Mouse (Mus musculus) left cerebral cortex, adult 8-10 months (tissue): Measurements from ENCODE around the gene Paqr6. TPM values are rescaled to one million over a fixed set of nuclear protein-coding genes. Genes with fewer than 3 reads are reported as not detected.
"Not testable (repeated sequence)": the region's sequence is repeated elsewhere in the genome, so short reads cannot be mapped to it uniquely, and the experiment has no call there.

Experiments used
- DNase-seq, 2 experiments: peaks; one replicate each; pipeline ENCODE4 v3.0.0; 2022; ENCODE audit warnings: low spot score in 2 of 2
- total RNA-seq, 4 experiments: library from RNA; stranded (reverse); gene quantifications; 2 replicates each; pipeline ENCODE4 v1.2.4; 2022

Gene Paqr6
- total RNA-seq, 4 experiments from 2014 or later, result 14.4 to 16.7 (median 14.8) TPM

DNA sequence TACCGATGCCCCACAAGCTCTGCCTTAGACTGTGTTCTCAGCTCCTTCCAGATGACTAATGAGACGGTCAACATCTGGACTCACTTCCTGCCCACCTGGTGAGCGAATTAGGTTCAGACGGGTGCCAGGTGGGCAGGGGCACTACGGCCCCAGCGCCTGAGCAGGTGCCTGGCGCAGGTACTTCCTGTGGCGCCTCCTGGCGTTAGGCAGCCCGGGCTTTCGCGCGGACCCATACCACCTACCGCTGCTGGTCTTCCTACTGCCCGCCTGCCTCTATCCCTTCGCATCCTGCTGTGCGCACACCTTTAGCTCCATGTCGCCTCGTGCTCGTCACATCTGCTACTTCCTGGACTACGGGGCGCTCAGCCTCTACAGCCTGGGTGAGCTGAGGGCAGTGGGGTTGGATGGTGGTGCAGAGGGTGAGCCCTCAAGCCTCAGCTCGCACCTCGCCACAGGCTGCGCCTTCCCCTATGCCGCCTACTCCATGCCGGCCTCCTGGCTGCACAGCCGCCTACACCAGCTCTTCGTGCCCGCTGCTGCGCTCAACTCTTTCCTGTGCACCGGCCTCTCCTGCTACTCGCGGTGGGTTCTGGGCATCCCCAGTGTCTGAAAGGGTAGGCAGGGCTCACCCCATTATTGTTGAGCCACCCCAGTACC lies 1.4 kb downstream of the Paqr6 start:
- DNase-seq, result no peak

DNA sequence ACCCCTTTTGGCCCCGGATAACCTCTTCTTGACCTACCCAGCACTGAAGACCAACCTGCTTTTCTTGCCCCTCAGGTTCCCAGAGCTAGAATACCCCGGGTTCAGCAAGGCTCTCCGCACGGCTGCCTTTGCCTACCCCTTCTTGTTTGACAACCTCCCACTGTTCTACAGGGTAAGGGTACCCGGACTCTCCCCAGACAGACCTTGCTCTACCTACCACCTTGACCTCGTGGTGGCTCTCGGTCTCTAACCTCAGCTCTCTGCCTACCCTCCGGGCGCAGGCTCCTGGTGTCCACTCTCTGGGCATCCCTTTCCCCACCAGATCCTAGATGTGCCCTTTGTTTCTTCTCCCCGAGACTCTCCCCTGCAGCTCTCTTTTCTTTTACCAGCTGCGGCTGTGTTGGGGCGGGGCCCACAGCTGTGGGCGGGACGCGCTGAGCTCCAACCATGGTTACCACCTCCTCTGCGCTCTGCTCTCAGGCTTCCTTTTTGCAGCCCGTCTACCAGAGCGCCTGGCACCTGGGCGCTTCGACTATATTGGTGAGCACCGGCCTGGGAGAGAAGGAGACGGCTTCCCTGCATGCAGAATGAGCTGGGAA lies 2.5 kb downstream of the Paqr6 start:
- peak; percentile 58 to 69 for DNase-seq

DNA sequence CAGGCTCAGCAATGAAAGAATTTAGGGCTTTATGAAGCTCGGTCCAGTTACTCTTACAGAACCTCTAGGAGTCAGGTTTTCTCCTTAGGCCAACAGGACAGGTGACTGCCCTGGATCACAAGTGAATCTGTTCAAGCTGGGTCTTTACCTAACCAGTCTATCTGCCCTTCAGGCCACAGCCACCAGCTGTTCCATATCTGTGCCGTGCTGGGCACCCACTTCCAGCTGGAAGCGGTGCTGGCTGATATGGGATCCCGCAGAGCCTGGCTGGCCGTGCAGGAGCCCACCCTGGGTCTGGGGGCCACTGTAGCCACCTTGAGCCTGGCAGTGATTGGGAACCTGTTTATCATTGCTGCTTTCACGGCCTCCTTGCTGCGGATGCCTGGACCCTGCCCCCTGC lies 3.1 kb downstream of the Paqr6 start:
- not testable (repeated sequence) for DNase-seq

DNA sequence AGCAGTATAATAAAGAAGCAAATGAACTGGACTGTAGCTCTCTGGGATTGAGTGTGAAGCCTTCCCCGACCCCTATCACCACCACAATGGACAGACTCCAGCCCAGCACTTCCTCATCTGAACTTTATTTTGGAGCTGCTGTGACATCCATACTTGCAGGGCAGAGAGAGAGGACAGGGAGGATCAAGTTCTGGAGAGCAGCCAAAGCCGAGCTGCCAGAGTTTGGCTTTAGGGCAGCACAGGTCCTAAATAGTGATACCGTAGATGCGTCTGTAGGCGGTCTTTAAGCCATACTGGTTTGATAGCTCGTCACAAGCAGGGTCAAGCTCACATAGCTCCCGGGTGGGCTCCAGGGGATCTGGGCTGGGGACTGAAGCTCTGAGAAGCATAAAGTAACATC lies 4.1 kb downstream of the Paqr6 start:
- not testable (repeated sequence) for DNase-seq

DNA sequence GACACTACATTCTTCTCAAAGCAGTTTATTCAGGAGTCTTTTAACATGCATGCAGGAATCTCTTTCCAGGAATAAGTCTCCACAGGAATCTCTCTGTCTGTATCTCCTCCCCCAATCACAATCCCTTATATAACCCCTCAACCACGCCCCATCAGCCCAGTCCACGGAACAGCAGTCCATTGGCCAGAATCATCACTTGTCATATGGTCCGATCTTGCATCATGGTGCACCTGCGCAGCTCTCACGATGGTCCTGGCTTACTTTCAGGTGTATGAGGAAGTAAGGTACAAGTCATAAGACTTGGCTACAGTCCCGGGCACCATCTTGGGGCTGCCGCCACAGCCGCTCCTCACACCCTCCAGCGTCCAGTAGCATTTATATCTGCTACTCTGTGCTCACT lies 8.3 kb downstream of the Paqr6 start, which contains the start of gene Bglap3:
Gene Bglap3 (minus strand): TSS at position 101 of the 400 bp plus-strand sequence.
- not testable (repeated sequence) for DNase-seq

DNA sequence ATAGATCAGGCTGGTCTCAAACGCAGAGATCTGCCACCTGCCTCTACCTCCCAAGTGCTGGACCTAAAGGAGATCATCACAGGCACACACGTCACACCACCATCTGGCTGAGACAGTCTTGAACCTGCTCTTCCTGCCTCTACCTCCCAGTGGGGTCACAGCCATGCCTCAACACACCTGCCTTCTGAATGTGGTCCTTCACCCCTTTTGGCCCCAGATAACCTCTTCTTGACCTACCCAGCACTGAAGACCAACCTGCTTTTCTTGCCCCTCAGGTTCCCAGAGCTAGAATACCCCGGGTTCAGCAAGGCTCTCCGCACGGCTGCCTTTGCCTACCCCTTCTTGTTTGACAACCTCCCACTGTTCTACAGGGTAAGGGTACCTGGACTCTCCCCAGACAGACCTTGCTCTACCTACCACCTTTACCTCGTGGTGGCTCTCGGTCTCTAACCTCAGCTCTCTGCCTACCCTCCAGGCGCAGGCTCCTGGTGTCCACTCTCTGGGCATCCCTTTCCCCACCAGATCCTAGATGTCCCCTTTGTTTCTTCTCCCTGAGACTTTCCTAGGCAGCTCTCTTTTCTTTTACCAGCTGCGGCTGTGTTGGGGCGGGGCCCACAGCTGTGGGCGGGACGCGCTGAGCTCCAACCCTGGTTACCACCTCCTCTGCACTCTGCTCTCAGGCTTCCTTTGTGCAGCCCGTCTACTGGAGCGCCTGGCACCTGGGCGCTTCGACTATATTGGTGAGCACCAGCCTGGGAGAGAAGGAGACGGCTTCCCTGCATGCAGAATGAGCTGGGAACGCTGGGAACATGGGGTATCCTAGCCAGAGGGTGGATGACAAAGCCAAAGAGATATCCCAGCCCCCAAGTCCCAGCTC lies 11.6 kb downstream of the Paqr6 start:
- not testable (repeated sequence) for DNase-seq

DNA sequence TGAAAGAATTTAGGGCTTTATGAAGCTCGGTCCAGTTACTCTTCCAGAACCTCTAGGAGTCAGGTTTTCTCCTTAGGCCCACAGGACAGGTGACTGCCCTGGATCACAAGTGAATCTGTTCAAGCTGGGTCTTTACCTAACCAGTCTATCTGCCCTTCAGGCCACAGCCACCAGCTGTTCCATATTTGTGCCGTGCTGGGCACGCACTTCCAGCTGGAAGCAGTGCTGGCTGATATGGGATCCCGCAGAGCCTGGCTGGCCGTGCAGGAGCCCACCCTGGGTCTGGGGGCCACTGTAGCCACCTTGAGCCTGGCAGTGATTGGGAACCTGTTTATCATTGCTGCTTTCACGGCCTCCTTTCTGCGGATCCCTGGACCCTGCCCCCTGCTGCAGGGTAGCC lies 12.3 kb downstream of the Paqr6 start:
- DNase-seq, result not testable (repeated sequence)

DNA sequence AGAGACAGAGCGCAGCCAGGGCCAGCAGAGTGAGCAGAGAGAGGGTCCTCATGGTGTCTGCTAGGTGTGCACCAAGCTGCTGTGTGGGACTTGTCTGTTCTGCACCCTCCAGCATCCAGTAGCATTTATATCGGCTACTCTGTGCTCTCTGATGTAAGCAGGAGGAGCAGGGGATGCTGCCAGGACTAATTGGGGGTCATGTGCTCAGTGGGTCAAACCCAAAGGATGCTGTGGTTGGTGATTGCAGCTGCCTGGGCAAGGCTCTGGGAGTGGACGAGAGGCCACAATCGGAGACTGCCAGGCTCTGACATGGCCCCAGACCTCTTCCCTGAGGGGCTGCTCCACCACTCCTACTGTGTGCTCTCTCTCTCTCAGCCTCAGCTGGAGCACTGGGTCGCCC lies 14.2 kb downstream of the Paqr6 start, which contains the start of gene Bglap2:
Gene Bglap2 (minus strand): TSS at position 101 of the 400 bp plus-strand sequence.
- not testable (repeated sequence) for DNase-seq

DNA sequence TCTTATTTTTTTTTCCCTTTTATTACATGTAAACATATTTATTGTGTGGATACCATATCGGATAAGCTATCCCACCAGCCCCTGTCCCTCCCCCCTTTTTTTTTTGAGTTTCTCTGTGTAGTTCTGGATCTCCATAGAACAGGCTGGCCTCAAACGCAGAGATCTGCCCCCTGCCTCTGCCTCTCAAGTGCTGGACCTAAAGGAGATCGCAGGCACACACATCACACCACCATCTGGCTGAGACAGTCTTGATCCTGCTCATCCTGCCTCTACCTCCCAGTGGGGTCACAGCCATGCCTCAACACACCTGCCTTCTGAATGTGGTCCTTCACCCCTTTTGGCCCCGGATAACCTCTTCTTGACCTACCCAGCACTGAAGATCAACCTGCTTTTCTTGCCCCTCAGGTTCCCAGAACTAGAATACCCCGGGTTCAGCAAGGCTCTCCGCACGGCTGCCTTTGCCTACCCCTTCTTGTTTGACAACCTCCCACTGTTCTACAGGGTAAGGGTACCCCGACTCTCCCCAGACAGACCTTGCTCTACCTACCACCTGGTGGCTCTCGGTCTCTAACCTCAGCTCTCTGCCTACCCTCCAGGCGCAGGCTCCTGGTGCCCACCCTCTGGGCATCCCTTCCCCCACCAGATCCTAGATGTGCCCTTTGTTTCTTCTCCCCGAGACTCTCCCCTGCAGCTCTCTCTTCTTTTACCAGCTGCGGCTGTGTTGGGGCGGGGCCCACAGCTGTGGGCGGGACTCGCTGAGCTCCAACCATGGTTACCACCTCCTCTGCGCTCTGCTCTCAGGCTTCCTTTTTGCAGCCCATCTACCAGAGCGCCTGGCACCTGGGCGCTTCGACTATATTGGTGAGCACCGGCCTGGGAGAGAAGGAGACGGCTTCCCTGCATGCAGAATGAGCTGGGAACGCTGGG lies 17.3 kb downstream of the Paqr6 start:
- not testable (repeated sequence) for DNase-seq

DNA sequence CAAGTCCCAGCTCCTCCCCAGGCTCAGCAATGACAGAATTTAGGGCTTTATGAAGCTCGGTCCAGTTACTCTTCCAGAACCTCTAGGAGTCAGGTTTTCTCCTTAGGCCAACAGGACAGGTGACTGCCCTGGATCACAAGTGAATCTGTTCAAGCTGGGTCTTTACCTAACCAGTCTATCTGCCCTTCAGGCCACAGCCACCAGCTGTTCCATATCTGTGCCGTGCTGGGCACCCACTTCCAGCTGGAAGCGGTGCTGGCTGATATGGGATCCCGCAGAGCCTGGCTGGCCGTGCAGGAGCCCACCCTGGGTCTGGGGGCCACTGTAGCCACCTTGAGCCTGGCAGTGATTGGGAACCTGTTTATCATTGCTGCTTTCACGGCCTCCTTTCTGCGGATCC lies 18.0 kb downstream of the Paqr6 start:
- DNase-seq, result not testable (repeated sequence)

DNA sequence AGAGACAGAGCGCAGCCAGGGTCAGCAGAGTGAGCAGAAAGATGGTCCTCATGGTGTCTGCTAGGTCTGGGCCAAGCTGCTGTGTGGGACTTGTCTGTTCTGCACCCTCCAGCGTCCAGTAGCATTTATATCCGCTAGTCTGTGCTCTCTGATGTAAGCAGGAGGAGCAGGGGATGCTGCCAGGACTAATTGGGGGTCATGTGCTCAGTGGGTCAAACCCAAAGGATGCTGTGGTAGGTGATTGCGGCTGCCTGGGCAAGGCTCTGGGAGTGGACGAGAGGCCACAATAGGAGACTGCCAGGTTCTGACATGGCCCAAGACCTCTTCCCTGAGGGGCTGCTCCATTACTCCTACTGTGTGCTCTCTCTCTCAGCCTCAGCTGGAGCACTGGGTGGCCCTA lies 20.0 kb downstream of the Paqr6 start, which contains the start of gene Bglap:
Gene Bglap (minus strand): TSS at position 101 of the 400 bp plus-strand sequence.
- DNase-seq, result no peak

DNA sequence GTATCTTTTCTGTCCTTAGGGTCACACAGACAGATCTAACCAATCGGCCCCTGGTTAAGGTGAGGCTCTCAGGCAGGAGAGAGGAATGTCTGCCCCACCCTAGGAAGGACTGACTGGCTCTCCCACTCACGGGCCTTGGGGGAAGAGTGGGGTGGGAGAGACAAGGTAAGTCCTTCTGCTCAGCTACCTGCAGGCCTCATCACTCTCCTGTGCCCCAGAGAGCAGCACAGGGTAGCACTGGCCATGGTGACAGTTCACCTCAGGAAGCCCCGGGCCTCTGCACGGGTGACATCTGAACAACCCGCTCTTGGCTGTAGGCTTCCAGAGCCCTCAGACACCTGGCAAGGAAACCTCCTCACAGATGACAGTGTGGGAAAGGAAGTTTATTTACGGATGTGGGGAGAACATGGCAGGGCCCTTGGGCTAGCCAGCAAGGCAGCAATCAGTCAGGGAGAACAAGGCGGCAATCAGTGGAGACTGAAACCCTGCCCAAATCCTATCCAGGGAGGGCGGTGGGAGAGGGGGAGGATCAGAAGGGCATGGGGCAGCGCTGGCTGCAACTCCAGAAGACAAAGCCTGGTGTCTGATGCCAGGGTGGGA lies 29.5 kb downstream of the Paqr6 start:
- DNase-seq, result no peak

DNA sequence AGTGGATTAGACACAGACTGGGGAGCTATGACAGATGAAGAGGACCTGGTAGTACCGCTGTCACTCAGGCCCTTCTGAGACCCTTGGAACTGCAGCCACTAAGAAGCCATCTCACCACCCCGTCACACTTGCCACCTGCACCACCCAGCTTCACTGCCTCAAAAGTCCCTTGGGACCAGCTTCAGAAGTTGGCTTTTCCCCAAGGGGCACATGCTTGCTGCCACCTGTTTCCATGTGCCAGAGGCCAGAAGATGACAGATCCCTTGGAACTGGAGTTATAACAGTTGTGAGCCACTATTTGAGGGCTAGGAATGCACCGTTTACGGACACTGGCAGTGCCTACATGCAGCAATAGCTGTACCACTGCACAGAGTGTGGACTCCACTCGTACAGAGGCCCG lies 30.9 kb downstream of the Paqr6 start:
- no peak for DNase-seq

DNA sequence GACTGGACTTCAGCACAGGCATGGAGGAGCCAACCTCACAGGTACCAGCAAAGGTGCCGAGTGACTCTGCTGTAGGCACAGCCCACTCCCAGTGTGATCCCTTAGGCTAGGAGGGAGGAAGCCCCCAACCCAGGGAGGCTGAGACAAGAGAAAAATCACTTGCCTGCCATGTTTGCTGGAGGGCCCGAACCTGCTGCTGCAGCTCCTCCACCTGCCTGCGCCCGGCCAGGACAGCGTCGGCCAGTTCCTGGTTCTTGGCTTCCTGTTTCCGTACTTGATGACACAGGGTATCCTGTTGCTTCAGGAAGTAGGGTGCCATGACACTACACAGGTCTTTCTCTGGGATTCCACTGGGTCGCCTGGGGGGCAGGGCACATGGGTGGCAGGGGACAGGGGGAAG lies 31.4 kb downstream of the Paqr6 start:
- no peak for DNase-seq

DNA sequence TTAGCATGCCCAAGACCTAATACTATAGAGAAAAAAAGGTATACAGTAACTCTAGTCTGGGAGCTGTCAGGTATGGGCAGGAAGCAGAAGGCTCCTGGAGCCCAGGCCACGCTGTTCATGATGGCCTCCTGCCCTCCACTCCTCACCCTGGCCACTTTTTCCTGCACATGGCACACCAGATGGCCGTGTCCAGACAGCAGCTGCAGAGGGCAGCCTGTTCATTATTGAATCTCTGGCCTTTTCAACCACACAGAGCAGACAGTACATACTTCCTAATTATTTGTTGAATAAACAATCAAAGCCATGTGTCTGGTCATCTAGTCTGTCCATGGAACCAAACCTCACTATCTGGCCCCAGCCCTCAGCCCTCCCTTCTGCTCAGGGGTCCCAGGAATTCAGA lies 34.3 kb downstream of the Paqr6 start:
- DNase-seq, result no peak

DNA sequence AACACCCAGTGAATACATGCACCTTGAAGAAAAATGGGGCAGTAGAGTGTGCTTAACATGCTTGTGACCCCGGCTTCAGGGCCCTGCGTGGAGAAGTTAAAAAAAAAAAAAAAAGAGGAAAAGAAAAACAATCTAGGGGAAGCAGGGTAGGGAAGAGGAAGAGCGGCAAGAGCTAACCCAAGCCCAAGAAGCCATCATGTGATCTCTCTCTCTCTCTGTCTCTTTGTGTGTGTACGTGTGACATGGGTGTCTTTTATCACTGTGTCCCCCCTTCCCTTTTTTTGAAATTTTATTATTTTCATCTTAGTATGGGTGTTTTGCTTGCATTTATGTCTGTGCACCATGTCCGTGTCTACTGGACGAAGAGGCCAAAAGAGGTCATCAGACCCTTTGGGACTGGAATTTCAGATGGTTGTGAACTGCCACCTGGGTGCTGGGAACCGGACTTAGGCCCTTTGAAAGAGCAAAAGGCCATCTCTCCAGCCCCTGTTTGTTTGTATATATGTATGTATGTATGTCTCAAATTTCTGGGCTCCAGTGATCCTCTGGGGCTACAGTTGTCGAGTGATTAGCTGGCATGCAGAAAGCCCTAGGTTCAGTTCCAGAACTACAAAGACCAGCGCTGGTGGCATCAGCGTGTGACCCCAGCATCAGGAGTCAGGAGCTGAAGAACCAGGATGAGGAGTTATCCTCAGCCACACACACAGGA lies 39.3 kb downstream of the Paqr6 start:
- DNase-seq, result no peak

DNA sequence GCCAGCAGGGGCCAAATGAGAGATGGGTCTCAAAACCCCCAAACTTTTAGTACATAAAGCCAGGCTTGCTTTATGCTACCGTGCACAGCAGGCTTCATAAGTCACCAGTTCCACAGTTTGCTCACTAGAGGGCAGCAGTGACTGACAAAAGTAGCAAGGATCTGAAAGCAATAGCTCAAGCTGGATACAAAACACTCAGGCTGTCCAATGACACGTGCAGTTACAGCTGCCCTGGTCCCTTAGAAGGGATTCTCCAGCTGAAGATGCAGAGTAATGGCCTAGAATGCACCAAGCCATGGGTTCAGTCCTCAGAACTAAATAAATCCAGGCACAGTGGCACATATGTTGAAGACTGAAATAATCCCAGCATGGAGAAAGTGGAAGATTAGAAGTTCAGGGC lies 42.7 kb downstream of the Paqr6 start:
- DNase-seq, result peak; percentile 42 to 52

DNA sequence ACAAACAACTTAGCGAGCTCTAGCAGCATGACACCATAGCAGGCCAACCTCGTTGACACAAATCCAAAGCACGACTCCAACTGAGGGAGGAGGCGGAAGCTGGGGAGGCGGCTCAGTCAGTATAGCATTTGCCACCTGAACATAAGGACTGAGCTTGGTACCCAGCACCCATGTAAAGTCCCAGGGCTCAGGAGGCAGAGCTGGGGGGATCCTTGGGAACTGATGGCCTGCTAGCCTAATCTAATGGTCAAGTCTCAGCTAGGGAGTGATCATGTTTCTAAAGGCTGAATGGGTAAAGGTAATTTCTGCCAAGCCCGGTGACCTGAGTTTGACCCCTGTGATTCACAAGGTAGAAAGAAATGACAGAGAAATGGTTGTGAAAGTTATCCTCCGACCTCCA lies 43.1 kb downstream of the Paqr6 start:
- no peak for DNase-seq

DNA sequence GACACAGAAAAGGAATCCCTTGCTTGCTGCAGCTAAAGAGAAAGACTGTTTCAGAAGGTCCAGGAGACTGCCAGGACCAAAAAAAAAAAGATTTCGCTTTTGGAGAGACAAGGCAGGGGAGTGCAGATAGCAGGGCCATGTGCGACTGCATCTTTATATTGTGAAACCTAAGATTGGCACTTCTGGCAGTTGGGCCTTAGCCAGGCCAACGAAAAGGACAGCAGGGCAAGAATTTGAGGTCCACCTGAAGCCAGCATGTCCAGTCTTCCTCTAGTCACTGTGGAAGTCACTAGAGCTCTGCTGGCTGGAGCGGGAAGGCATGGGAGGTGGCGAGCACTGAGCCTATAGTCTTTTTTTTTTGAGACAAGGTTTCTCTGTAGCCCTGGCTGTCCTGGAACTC lies 44.6 kb downstream of the Paqr6 start:
- DNase-seq, result no peak
